Mouse (Mus musculus) liver, embryonic 12.5 days (tissue): ENCODE data around the gene Pcsk1. TPM values are rescaled to one million over a fixed set of nuclear protein-coding genes. Genes with fewer than 3 reads are reported as not detected.

Experiments
- ATAC-seq: fragments of 200-750 bp; cut with Nextera tagmentation; 2 replicates; pipeline ENCODE4 v1.8.0; 2017; ENCODE audit warnings: moderate number of reproducible peaks, mild to moderate bottlenecking, moderate library complexity
- H3K27ac ChIP-seq: fragments of 300-500 bp; sonication (generic); 2 replicates; pipeline ENCODE4 v1.5.1; 2016; ENCODE audit warnings: mild to moderate bottlenecking
- H3K27me3 ChIP-seq: fragments of 300-500 bp; sonication (generic); replicated peaks from 2 replicates; pipeline ENCODE4 v1.6.1; 2016; ENCODE audit warnings: mild to moderate bottlenecking, moderate library complexity
- H3K36me3 ChIP-seq: fragments of 300-500 bp; sonication (generic); 2 replicates; pipeline ENCODE4 v1.6.1; 2016; ENCODE audit warnings: mild to moderate bottlenecking, moderate library complexity
- H3K4me1 ChIP-seq: fragments of 300-500 bp; sonication (generic); 2 replicates; pipeline ENCODE4 v1.6.1; 2016
- H3K4me2 ChIP-seq: fragments of 300-500 bp; sonication (generic); 2 replicates; pipeline ENCODE4 v1.6.1; 2016; ENCODE audit warnings: mild to moderate bottlenecking, moderate library complexity
- H3K4me3 ChIP-seq: fragments of 300-500 bp; sonication (generic); 2 replicates; pipeline ENCODE4 v1.5.1; 2016; ENCODE audit warnings: mild to moderate bottlenecking, moderate library complexity
- H3K9ac ChIP-seq: fragments of 300-500 bp; sonication (generic); 2 replicates; pipeline ENCODE4 v1.6.1; 2016; ENCODE audit warnings: mild to moderate bottlenecking, moderate library complexity
- H3K9me3 ChIP-seq: fragments of 300-500 bp; sonication (generic); replicated peaks from 2 replicates; pipeline ENCODE4 v1.6.1; 2016; ENCODE audit warnings: mild to moderate bottlenecking, moderate library complexity
- WGBS: fragments of 180-500 bp; shearing (Covaris S2); methylation state at CpG from one replicate; pipeline ENCODE4 v1.1.7; 2016; ENCODE audit not compliant: insufficient replicate concordance; 5-methylcytosine and 5-hydroxymethylcytosine counted together
- polyA plus RNA-seq: library from polyadenylated mRNA; unstranded; fragments of >200 nt; fragmentation: Nextera tagmentation; extraction: Ambion mirVana; gene quantifications from 2 replicates; pipeline ENCODE4 v1.2.1, GENCODE M21; 2016

Gene Pcsk1
- polyA plus RNA-seq: not detected in 2 replicates

DNA sequence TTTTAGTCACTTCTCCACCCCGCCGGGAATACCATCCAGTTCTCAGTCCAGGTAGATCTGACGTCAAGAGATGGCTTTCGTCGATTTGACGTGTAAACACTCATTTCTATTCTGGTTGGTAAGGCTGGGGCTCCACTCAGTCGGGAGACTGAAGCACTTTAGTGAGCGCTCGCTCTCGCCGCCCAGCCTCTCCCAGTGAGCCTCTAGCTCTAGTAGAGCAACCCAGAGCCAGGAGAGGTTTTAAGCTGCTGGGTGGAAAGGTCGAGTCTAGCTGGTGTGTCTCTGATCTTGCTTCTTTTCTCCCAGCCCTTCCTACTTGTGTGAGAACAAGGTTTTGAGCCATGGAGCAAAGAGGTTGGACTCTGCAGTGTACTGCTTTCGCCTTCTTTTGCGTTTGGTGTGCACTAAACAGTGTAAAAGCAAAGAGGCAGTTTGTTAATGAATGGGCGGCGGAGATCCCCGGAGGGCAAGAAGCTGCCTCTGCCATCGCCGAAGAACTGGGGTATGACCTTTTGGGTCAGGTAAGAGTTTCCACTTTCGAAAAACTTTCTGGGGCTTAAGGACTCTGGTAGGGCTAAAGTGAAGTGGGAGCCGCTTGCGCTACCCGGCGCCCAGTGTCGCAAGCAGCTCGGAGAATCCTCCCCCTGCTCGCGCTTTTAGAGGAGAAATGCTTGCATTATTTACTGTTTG is at the start of gene Pcsk1:
Gene Pcsk1 (plus strand): TSS at position 106 of the 690 bp plus-strand sequence.
- Histone ChIP-seq H3K9me3 (no peaks in the 10 kb centered on the region), H3K27ac (no peak within 1 kb of the TSS), H3K9ac (no peak within 1 kb of the TSS), H3K4me2 (peak within 1 kb of the TSS; percentile 46), H3K27me3 (peaks cover 33% of the 10 kb centered on the region), H3K36me3 (no peaks in the 10 kb centered on the region), H3K4me3 (peak within 1 kb of the TSS; percentile 19), H3K4me1 (no peaks in the 10 kb centered on the region)
- WGBS: 3% methylated on average over 28 of the region's 28 CpGs
- ATAC-seq: no peak

DNA sequence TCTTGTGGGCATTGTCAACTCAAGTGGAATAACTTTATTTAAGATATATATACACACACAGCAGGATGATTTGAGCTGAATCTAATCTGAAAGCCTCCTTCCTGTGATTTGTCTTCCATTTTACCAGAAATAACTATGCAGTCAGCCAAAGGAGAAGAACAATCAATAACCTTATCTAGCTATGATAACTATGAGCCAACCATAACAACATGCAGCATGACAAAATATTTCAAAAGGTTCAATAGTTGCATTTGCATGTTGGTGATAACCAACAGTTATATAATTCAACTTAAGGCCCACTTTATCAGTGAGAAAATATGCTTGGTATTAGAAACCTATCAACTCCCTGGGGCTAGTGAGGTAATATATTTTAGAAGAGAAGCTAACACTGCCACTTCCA is 30.8 kb upstream of the Pcsk1 start:
- no peaks in the 10 kb centered on the region for H3K4me1 ChIP-seq
- H3K4me3 ChIP-seq: no peak overlapping the region
- H3K9ac ChIP-seq: no peak overlapping the region
- no peak overlapping the region for H3K27ac ChIP-seq
- no peaks in the 10 kb centered on the region for H3K27me3 ChIP-seq
- ATAC-seq: no peak
- no peak overlapping the region for H3K4me2 ChIP-seq
- H3K9me3 ChIP-seq: no peaks in the 10 kb centered on the region
- H3K36me3 ChIP-seq: no peaks in the 10 kb centered on the region

DNA sequence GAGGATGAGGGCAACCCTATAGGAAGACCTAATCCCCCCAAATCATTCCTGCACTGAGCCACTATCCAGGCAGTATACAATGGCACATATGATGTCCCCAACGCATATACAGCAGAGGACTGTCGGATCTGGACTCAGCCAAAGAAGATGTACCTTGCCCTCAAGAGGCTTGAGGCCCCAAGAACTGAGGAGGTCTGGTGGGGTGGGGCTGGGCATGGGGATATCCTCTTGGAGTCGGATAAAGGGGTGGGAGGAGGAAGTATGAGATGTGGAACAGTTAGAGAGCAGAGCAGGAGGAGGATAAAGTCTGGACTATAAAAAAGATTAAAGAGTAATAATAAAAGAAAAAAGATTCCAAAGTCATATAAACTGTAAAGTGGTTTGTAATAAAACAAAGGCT is 25.7 kb upstream of the Pcsk1 start:
- no peaks in the 10 kb centered on the region for H3K36me3 ChIP-seq
- no peak overlapping the region for H3K9ac ChIP-seq
- H3K4me1 ChIP-seq: no peaks in the 10 kb centered on the region
- no peaks in the 10 kb centered on the region for H3K27me3 ChIP-seq
- no peak overlapping the region for H3K4me3 ChIP-seq
- WGBS: 50% methylated on average over 3 of the region's 3 CpGs
- no peaks in the 10 kb centered on the region for H3K9me3 ChIP-seq
- H3K27ac ChIP-seq: no peak overlapping the region
- H3K4me2 ChIP-seq: no peak overlapping the region
- no peak for ATAC-seq

DNA sequence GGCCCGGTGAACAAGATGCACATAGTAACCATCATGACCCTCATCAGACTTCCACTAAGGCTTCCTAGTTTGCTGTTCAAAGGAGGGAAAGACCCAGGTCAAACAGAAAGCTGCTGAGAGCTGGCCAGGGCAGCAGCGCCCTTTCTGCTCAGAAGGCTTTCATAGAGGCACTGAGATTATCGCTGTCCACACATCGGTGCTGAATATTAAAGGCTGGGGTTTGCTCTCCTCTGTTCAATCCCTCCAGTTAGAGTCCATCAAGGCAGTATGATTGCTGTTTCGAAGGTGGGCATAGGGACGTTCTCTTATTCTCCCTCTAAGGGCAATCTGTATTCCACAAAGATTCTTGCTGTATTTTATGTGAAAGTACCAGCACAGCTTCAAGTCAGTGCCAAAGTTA is 1.0 kb upstream of the Pcsk1 start:
- H3K9me3 ChIP-seq: no peaks in the 10 kb centered on the region
- H3K36me3 ChIP-seq: no peaks in the 10 kb centered on the region
- H3K9ac ChIP-seq: no peak overlapping the region
- H3K4me1 ChIP-seq: no peaks in the 10 kb centered on the region
- no peak overlapping the region for H3K4me2 ChIP-seq
- no peak for ATAC-seq
- peaks cover 33% of the 10 kb centered on the region for H3K27me3 ChIP-seq
- no peak overlapping the region for H3K4me3 ChIP-seq
- 20% methylated on average over 6 of the region's 6 CpGs for WGBS
- H3K27ac ChIP-seq: no peak overlapping the region

DNA sequence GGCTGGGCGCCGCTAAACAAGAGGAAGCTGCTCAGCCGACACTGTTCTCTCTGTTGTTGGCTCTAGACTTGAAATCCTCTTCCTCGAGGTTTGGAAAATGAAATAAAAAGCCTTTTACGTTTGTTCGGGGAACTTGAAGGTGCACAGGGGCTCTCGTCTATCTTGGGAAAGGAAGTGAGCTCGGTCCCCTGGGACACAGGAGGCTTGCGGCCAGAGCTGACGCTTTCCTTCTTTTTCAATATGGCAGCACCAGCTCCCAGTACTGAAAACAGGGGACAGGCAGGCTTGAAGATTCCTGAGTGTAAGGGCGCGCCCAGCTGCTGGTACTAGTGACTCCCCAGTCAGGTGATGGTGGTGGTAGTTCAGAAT is 769 bp downstream of the Pcsk1 start:
- Histone ChIP-seq H3K9me3 (no peaks in the 10 kb centered on the region), H3K9ac (no peak overlapping the region), H3K36me3 (no peaks in the 10 kb centered on the region), H3K27ac (no peak overlapping the region), H3K27me3 (peaks cover 33% of the 10 kb centered on the region), H3K4me1 (no peaks in the 10 kb centered on the region), H3K4me3 (peak overlapping the region; percentile 19), H3K4me2 (peak overlapping the region; percentile 46)
- 1% methylated on average over 12 of the region's 12 CpGs for WGBS
- ATAC-seq: no peak

DNA sequence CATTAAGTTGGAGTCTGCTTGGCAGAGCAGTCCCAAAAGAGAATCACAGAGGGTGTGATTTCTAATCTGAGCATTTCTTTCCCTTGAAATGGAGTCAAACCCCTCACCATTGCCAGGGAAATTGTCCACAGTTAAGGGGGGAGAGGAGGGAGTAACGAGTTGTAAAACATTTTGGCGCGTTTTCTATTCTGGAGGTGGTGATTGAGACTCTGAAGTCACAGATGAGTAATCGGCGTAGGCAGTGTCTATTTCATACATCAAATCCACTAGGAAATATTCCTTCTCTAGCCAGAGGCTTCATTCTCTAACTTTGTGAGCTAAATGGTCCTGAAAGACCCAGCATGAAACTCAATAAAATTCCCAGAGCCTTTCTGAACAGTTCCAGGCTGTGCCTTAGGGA is 1.4 kb downstream of the Pcsk1 start:
- 72% methylated on average over 5 of the region's 5 CpGs for WGBS
- no peak overlapping the region for H3K4me2 ChIP-seq
- ATAC-seq: no peak

DNA sequence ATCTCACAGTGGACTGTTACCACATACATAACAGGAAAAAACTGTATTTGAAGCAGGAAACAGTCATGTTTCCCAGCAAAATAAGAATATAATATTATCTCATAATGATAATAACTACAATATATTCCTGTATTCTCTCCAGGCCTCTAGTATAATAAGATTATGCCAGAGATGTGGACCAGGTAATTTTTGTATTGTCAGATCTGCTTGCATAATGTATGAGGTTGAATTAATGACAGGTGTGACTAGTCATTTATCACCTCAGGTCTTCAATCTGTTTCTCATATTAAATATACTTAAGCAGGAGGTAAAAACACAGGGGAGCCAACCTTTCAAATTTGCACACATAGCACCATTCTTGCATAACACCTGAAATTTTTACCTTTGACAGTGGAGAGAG is 5.9 kb downstream of the Pcsk1 start:
- Histone ChIP-seq H3K4me3 (no peak overlapping the region), H3K9me3 (no peaks in the 10 kb centered on the region), H3K27me3 (peaks cover 12% of the 10 kb centered on the region; the same call in 1 of the 2 replicates), H3K9ac (no peak overlapping the region), H3K36me3 (no peaks in the 10 kb centered on the region), H3K4me2 (no peak overlapping the region), H3K4me1 (no peaks in the 10 kb centered on the region), H3K27ac (no peak overlapping the region)
- no peak for ATAC-seq

More for the DNA sequence above, 1.4 kb downstream of the Pcsk1 start:
- H3K4me1 ChIP-seq: no peaks in the 10 kb centered on the region
- H3K4me3 ChIP-seq: no peak overlapping the region
- H3K9me3 ChIP-seq: no peaks in the 10 kb centered on the region
- no peak overlapping the region for H3K9ac ChIP-seq
- peaks cover 33% of the 10 kb centered on the region for H3K27me3 ChIP-seq
- no peaks in the 10 kb centered on the region for H3K36me3 ChIP-seq
- no peak overlapping the region for H3K27ac ChIP-seq

DNA sequence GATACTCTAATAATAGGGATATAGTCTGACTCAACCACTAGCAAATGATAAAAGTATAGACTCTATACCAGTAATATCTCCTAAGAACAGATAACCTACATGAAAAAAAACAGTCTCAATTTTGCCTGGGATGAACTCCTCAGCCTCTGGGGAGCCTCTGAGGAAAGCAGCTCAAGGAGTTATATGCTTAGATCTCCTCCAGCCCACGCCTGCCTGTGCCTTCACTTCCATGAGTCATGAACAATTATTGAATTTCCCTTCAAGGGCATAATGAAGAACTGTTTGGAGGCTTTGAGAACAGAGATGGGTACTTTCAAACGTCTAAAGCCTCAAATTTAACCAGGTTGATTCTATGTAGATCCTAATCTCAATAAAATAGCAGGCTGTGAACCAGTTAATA is 23.5 kb downstream of the Pcsk1 start:
- H3K9me3 ChIP-seq: no peaks in the 10 kb centered on the region
- WGBS: 25% methylated on average over 2 of the region's 2 CpGs
- no peak overlapping the region for H3K9ac ChIP-seq
- no peak overlapping the region for H3K27ac ChIP-seq
- no peak overlapping the region for H3K4me2 ChIP-seq
- no peak for ATAC-seq
- H3K4me3 ChIP-seq: no peak overlapping the region
- H3K27me3 ChIP-seq: no peaks in the 10 kb centered on the region
- H3K4me1 ChIP-seq: no peaks in the 10 kb centered on the region
- H3K36me3 ChIP-seq: no peaks in the 10 kb centered on the region

DNA sequence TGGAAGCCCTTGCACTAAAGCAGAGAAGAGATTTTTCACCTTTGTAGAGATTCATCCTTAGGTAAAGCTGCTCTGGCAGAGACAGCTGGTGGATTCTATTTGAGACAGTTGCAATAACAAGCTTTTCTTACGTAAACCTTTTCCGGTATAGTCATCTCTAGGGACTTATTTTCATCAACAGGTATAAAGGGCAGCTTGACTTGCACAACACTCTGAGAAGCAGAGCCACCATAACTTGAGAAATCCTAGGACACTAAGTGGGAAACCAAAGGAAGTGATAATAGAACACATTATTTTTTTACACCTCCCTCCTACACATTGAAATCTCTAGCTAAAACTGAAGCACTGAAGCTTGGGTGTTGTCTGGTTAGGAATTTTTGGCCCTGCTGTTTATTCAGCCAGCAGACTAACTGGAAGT is 24.4 kb downstream of the Pcsk1 start:
- Histone ChIP-seq H3K9me3 (no peaks in the 10 kb centered on the region), H3K27me3 (no peaks in the 10 kb centered on the region), H3K4me3 (no peak overlapping the region), H3K4me1 (no peaks in the 10 kb centered on the region), H3K27ac (no peak overlapping the region), H3K4me2 (no peak overlapping the region), H3K36me3 (no peaks in the 10 kb centered on the region), H3K9ac (no peak overlapping the region)
- 94% methylated on average over 2 of the region's 2 CpGs for WGBS
- ATAC-seq: no peak

DNA sequence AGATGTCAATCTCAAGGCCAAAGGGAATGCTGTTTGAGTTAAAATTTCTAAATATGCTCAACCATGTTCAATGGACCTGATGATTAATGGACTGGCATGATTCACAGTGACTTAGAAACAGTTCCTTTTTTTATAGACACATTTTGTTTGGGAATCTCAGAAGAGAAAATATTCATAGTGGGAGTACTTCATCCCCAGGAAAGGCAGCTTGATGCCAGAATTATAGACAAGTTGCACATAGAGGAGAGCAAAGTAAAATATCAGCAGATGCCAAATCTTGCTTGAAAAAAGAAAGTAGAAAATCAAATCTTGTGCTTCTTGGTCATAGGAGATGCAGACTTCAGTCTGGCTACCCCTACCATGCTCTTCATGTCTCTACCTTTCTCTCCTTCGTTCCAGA is 25.2 kb downstream of the Pcsk1 start:
- Histone ChIP-seq H3K27me3 (no peaks in the 10 kb centered on the region), H3K36me3 (no peaks in the 10 kb centered on the region), H3K9me3 (no peaks in the 10 kb centered on the region), H3K27ac (no peak overlapping the region), H3K4me1 (no peaks in the 10 kb centered on the region), H3K9ac (no peak overlapping the region), H3K4me3 (no peak overlapping the region), H3K4me2 (no peak overlapping the region)
- ATAC-seq: no peak
- 50% methylated on average over 1 of the region's 1 CpGs for WGBS

DNA sequence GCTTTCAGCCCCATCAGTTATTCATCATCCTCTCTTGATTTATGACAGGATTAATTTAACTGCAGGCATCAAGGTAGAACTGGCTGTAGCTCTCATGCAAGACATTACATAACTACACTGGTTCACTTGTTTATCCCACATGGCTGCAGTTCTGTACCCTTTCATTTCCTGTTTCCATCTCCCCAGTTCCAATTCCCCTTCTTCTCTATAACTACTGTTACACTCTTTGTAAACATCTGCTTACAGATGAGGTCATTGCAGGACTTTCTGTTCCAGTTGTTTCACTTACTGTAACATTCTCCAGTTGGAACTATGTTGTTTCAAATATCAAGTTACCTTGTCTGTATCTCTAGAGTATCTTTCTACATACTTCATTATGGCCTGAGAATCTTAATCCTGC is 46.2 kb downstream of the Pcsk1 start:
- Histone ChIP-seq H3K4me2 (no peak overlapping the region), H3K27me3 (no peaks in the 10 kb centered on the region), H3K27ac (no peak overlapping the region), H3K4me1 (no peaks in the 10 kb centered on the region), H3K36me3 (no peaks in the 10 kb centered on the region), H3K4me3 (no peak overlapping the region), H3K9ac (no peak overlapping the region), H3K9me3 (no peaks in the 10 kb centered on the region)
- no peak for ATAC-seq

DNA sequence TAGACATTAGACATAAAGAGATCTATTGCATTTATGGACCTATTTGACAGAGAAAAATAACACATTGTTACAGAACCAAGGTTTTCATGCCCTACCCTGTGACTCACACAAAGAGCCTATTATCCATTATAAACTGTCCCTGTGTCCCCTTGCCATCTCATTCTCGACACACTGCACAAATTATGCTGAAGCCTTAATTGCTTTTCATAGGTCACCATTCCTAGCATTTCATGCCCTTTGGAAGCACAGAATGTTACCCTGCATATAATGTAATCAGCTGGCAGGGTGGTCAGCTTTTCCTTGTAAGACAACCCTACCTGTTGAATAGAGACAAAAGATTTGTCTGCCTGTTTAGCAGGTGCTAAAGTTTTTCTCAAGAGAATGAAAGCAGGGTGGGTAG is 71.0 kb downstream of the Pcsk1 start:
- no peak overlapping the region for H3K4me2 ChIP-seq
- WGBS: 42% methylated on average over 1 of the region's 1 CpGs
- no peaks in the 10 kb centered on the region for H3K4me1 ChIP-seq
- no peaks in the 10 kb centered on the region for H3K27me3 ChIP-seq
- no peak overlapping the region for H3K4me3 ChIP-seq
- no peak overlapping the region for H3K27ac ChIP-seq
- no peaks in the 10 kb centered on the region for H3K36me3 ChIP-seq
- ATAC-seq: no peak
- H3K9ac ChIP-seq: no peak overlapping the region
- H3K9me3 ChIP-seq: no peaks in the 10 kb centered on the region

DNA sequence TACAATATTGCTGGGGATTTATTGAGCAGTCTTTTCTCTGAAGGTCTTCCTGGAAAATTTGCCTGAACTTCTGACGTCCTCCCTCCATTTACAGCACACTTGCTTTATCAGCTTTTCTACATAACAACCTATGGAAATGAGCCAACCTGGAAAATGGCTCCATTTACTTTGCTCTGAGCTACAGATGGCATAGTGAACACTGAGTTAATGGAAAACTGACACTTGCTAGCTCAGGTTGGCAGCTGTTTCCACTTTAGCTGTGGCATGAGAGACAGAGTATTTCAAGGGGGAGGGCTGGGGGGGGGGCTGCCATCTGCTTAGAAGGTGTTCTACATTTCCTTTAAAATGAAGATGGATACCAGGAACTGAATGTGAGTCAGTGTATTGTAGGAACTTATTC is 73.8 kb downstream of the Pcsk1 start:
- no peak for ATAC-seq
- no peak overlapping the region for H3K4me3 ChIP-seq

More for the DNA sequence above, 73.8 kb downstream of the Pcsk1 start:
- Histone ChIP-seq H3K27ac (no peak overlapping the region), H3K36me3 (no peaks in the 10 kb centered on the region), H3K4me1 (no peaks in the 10 kb centered on the region), H3K27me3 (no peaks in the 10 kb centered on the region), H3K4me2 (no peak overlapping the region), H3K9ac (no peak overlapping the region), H3K9me3 (no peaks in the 10 kb centered on the region)
- 33% methylated on average over 1 of the region's 1 CpGs for WGBS
